Mouse (Mus musculus) right cerebral cortex, postnatal 10 days (tissue): ENCODE measurements around the gene Gpc5.

Source experiments
- DNase-seq, 2 experiments: peaks; one replicate each; pipeline ENCODE4 v3.0.0; 2021; ENCODE audit warnings: low spot score in 2 of 2

Gene Gpc5

DNA sequence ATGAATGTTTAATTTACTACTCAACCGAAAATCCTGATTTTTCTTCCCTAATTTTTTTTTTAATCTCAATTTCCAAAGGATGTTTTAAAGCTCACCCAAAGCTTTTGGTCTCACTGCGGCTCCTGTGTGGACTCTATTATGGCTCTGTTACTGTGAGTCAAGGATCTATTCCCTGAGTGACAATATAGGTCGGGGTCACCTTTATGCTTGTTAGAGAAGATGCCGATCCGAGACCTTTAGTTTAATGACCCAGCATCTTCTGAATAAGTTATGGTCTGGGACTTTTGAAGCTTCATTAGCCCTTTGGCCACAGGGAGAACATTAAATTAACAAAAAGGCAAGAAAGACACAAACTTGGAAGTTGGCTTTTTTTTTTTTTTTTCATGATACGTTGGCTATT is 408.8 kb downstream of the Gpc5 start:
- no peak for DNase-seq

DNA sequence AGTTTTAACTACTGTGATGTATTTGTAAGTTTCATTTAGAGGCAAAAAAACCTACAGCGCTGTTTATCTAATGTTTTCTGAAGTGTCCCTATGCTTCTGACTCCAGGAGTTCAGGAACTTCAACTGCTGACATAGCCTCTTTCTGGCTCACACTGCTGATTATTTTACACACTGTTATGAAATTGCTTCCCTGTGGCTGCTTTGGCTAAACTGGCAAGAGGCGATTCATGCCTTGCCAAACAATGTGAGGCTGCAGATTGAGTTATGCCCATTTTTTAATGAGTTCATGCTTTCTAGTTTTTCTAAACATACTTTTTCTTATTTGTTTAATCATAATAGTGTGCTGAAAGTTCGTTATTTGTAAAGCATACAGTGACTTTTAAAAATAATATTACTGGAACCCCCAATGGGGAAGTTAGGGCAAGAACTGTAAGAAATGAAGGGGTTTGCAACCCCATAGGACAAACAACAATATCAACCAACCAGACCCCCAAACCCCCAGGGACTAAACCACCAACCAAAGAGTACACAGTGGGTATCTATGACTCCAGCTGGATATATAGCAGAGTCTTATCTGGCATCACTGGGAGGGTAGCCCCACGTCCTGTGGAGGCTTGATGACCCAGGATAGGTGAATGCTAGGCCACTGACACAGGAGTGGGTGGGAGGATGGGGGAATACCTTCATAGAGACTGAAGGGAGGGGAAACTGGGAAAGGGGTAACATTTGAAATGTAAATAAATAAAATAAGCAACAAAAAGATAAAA is 454.7 kb downstream of the Gpc5 start:
- no peak for DNase-seq

DNA sequence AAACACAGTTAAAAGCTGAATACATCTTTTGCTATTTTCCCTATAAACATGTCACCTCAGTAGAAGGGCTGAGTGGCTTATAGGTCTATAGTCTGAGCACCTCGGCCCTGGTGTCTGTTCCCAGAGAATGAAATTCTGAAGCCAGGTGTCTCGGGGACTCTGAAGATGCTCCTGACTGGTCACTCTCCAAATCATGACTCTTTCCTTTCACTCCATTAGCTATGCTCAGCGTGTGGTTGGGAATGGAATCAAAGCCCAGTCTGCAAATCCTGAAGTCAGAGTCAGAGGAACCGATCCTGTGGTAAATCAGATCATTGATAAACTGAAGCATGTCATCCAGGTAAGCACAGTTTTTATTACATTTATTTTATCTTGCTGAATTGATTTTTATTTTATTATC is 460.0 kb downstream of the Gpc5 start:
- DNase-seq, result no peak

DNA sequence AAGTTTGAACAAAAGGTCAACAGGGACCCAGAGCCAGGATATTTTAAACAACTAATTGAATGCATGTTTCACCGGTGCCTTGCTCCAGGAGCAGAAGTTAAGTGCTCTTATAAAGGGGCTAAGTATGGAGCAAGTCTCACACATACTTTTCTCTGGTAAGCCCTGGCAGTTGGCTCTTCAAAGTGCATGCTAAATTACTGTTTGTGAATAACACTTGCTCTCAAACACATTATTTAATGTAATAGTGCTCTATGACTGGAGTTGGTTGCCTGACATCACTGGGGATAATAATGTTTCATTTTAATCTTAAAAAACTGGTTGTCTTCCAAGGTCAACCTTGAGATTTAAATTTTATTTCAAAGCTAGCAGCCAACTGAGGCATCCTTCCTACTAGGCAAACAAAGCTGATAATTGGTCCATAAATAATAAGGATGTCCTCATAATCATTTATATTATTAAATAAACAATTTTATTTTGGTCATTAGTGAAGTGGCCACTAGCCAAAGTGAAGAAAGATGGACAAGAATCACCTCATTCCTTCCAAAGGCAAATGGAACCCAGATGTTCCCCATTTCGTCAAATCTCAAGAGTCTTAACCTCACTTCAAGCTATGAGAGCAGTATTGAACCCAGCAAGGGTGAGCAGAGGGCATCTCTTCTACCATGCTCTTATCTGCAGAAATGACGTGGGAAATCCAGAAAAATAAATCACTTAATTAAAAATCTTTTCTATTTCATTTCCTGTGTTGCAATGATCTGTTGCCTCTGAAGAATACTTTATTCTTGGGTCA is 488.6 kb downstream of the Gpc5 start:
- DNase-seq, result no peak

DNA sequence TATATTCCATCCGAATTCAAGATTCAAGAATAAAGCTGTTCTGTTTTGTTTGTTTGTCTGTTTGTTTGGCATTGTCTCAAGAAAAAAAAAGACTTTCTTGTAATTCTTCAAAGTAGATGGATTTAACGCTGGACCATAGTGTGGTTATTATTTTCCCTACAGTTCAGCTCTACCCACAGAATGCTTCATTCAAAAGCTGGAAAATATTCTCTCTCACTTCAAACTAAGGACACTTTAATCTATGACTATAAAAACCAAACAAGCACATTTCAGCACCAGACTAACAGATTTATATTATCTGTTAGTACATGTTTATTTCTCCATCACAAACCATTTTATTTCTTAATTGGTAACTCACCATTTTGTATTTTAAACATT is 489.2 kb downstream of the Gpc5 start:
- DNase-seq, result no peak

DNA sequence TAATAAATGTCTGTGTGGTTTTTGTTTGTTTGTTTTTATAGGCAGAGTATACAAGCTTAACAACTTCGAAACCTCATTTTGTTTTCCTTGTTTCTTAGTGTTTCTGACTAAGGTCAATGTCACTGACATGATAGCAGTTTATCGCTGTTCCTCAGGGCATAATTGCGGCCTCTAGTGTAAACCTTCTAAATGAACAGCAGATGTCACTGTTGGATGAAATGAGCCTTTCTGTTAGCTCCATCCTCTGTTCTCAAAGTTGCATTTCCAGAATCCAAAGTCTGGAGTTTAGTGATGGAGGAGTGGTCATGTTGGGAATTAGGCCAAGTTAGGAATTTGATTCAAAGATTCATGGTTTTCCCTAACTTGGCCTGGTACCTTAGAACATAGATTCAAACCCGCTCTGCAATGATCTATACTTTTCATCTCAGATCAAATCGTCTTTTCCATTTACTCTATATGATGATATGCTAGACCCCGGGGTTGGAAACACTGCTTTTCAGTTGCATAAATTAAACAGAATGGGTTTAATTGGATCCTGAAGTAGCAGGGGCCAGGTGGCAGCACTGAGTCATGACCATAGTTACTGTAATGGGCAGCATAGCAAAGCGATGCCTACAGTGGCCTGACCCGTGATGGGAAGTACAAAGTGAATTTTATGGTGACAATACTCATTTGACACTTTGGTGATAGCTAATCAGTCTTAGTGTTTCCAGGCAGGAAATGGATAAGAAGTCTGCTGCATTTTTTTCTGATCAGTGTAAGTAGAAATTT is 508.4 kb downstream of the Gpc5 start:
- peak in 1 of 2 experiments; percentile 21 for DNase-seq

DNA sequence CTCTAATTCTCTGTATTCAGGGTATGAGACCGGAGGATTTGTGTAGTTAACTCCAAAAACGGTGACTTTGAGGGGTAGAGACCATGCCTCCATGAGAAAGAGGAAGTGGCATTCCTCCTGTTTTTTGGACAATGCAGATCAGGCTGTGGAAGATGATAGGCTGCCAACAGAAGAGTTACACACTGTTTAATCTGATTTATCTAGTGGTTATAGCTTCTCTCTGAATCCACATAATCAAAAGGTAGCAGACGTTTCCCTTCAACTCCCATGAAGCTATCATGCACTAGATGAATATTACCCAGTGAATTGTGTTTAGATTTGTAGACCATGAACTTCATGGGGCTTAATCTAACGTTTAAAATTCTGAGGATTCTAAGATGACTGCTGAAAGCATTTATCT is 522.1 kb downstream of the Gpc5 start:
- DNase-seq, result no peak

DNA sequence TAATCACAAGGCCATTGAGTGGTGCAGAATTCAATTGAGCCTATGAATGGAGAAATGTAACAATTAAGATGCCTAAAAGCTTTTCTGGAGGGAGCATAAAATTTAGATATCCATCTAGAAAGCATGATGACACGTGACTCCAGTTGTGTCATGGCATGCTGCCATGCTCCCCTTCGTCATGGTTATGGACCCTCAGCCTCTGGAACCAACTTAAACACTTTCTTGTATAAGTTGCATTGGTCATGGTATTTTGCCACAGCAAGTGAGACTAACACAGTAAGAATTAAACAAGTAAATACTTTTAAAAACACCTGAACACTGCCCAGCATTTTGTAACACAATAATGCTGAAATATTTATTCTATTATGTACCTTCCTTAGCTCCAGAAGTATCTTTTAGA is 524.3 kb downstream of the Gpc5 start:
- no peak for DNase-seq

DNA sequence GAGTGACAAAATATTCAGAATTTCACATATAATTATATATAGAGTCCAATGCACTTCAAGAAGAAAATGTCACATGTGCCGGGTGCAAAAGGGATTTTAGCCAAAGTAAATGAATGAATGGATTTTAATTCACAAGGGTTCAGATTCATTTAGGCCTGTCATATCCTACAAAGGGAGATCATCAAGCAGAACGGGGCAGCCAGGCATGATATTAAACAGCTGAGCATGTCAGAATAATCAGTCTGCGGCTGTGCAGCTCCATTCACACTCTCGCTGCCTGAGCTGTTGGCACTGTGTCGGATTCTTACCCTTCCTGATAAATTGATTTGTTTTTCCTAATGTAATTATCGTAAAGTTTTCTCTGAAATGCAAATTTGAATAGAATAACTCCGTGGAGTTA is 524.8 kb downstream of the Gpc5 start:
- DNase-seq, result no peak

DNA sequence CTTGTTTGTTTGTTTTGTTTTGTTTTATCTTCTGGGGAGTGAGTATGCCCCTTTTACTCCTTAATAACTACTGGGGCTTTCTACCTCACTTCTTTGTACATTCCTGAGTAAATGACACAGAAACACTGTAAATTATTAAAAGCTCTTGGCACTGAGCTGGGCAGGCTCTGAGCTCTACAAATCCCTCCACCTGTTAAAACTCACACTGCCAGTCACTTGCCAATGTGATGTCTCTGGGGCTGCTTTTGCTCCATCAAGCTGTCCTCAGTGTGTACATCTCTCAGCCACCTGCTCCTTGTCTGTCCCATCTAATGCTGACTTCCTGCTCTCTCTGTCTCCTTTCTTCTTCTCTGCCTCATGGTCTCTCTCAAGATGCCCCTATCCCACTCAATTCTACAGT is 528.5 kb downstream of the Gpc5 start:
- DNase-seq, result no peak

DNA sequence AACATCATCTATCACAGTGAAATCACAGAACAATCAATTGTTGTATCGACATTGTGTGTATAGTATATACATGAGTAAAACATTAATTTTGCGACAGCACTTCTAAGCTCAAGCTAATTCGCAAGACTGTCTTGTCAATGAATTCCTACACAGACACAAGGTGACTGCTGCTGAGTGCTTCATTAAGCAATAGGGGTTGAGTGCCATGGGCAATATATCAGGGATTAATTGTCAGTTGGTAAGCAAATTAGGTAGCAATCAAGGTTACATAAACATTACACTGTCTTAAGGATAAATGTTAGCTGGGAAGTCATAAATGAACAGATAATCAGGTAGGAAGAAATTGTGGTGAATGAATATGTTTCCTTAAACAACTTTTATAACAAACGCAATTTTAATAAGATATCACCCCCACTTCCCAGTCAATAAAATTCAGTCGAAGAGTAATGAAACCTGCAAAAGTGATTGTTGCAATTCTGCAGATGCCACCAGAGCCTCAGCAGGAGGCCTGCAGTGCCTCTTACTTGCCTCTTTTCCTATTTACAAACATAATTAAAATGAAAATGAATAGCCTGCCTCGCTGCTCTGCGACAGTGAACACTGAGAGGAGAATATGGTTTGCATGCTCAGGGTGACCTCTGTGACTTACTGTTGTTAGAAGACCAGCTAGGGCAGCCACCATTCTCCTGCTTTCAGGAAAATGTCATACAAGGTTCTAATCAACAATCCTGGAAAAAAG is 539.3 kb downstream of the Gpc5 start:
- DNase-seq, result no peak

DNA sequence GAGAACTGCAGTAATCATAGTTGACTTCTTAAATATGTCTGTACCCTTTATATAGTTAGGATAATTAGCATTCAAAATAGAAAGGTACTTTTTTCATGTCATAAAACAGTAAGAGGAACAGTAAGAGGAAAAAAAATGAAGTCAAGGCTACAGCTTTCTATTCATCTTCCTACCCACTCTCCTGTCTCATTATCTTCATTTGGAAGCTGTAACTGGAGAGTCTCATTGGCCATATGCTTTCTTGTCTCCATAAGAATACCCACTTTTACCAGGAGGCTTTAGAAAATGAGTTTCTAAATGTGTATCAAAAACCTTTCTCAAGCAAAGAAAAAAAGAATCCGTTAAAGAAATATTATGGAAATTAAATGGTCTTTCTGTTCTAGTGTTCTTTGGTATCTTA is 541.3 kb downstream of the Gpc5 start:
- DNase-seq, result no peak

DNA sequence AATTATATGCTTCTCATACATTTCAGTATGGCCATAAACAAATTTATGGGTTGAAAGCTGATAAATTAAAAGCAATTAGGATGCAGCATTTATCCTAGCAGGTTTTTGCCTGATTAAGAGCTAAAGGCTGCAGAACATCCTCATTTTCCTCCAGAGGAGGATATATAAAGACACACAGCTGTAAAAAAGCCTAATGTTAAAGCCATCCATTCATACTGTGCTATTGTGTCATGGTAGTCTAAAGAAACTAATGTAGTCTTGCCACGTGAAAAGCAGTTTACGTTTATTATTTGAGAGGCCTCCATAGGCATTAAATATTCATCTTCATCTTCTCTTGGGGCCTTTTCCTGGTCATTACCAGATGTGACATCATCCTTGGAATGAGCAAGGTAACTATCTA is 587.9 kb downstream of the Gpc5 start:
- no peak for DNase-seq

DNA sequence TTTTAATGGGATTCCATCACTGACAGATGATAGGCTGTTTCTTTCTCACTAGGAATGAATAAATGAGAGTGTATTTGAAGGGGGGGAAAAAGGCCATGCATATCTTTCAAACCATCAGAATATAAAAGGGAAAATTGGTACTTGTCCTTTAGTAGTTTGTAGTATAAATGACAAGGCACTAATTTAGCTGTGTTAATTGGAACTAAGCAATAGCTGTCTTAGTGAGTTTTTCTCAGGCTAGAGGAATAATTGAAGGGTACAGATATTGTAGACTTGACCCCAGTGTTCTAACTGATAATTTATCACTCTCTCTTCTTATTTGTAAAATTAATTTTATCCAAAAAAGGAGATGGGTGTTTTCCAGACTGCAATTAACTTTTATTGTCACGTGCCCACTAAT is 654.0 kb downstream of the Gpc5 start:
- no peak for DNase-seq

DNA sequence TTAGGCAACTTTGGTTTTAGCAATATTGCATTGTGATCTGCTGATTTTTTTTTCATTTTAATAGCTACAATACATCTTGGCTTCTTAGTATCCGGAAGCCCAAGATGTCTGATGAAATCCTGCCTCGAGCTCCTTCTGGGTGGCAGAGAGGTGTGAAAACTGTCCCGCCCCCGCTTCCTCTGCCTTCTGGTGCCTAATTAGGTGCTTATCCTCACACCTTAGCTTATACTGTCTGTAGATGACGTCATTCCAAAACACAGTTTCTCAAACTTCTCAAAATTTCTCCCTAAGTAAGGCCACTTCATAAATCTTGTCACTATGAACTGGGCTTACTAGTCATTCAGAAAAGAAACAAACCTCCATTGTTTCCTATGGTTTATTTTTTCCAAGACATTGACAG is 668.2 kb downstream of the Gpc5 start:
- peak; percentile 29 to 49 for DNase-seq

DNA sequence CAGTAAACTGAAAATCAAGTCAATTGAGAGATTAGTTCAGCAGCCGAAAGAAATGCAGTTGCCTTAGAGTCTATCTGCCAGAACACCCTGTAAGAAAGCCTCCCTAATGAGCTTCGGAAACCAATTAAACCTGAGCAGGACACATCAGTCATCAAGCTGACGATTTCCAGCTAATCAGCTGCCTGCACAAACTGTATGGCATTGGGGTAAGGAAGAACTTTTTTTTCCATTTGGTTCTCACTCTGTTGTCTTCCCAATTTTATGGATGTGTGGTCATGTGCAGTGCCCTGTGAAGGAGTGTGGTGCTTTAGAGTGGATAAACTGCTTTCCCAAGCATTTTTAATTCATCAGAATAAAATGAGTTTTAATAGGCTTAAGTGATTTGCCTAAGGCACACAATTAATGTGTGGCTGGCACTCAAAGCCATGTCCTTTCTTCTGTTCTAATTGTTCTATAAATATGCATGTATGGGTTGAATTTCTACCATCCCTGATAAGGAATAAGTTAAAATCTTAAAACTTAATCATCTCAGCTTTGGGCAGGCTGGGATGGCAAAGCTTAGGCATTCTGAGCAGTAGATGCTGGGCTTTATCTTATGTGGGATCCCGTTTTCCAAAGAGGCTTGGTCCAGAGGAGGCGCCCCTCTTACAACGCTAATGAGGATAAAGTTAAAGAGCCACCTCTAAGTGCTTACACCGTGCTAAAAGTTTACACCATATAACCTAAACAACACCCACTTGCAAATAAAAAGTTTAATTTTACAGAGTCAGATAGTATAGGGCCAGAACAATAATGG is 687.6 kb downstream of the Gpc5 start:
- no peak for DNase-seq

DNA sequence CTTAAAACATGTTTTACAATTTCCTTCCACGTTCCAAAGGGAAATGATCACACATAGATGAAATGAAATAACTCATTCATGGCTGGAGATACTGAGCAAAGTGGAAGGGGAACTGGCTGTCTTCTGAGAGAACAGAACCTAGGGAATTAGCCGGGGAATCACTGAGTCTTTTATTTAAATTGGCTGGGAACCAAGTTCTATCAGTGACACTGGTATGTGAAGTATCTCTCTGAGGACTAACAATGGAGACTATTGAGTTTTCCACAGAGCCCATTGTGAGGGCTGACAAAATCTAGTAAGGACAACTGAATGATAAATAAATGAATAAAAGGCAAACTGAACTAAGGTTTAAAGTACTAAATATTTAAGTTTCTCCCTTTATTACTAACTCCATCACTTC is 712.7 kb downstream of the Gpc5 start:
- DNase-seq, result no peak

DNA sequence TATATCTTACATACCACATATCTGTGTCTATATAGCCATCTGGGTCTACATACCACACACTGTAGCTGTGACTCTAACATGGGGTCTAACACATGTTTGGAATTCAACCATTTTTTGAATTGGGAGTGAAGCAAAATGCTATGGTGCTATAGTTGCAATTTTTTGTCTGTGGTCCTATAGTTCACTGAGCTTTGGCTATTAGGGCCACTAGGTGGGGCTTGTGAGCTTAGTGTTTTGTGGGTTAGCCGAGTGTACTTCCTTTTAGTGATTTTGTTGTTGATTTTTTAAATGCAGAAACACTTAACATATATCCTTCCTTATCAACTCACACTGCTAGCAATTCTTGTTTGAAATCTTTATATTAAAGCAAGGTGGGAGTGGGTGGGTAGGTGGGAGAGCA is 727.0 kb downstream of the Gpc5 start:
- no peak for DNase-seq

DNA sequence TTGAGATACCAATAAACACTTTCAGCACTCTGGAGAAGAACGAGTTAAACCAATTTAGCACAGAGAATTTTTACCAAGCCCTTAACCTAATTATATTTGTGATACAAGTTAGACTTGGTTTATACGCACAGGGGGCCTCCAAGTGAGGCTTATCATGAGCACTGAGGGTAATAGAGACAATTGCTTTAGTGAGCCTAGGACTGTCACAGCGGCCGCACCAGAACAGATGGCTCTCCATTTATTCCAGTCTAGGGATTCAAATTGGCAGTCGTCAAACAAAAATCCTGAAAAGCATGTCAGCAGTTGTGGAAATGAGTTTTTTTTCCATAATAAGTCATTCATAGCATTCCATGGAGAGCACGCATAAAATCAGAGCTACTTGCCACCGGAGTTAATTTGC is 729.6 kb downstream of the Gpc5 start:
- DNase-seq, result peak in 1 of 2 experiments; percentile 30

DNA sequence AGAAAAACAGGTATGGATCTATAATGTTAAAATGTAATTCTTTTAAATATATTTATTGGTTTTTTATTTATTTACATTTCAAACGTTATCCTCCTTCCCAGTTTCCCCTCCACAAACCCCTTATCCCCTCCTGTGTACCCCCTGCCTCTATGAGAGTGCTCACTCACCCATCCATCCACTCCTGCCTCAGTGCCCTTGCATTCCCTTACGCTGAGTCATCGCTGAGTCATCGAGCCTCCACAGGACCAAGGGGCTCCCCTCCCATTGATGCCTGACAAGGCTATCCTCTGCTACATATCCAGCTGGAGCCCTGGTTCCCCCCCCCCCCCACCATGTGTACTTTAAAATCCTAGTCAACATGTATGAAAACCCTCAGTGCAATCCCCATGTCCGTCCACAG is 738.5 kb downstream of the Gpc5 start:
- DNase-seq, result no peak

DNA sequence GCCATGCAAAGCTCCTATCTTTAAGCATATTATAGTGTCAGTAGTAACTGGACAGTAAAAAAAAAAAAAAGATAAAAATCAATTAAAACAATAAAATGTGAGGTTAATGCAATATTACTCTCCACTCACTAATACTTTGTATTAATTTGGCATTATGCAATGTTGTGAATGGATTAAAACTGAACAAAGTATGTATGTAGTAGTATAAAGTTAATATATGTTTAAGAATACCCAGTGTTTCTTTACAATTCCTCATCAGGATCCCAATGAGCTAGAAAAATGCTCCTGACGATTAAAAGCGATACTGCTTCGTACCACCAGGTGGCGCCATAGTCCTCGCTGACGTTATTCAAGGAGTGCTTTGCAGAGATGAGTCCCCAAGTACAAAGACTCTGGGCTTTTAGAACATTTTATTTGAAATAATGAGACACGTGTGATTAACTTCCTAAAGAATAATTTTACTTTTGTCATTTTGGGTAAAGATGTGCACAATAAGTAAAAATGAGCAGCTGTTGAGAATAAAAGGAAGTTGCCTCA is 739.3 kb downstream of the Gpc5 start:
- DNase-seq, result peak; percentile 89 to 90
